Mouse (Mus musculus) heart, embryonic 12.5 days (tissue): Measurements from ENCODE around the gene Esp18. TPM values are rescaled to one million over a fixed set of nuclear protein-coding genes. Genes with fewer than 3 reads are reported as not detected.

Experiments
- ATAC-seq: fragments of 200-750 bp; cut with Nextera tagmentation; 2 replicates; pipeline ENCODE4 v1.8.0; 2017; ENCODE audit warnings: moderate TSS enrichment, moderate library complexity; ENCODE audit not compliant: insufficient number of reproducible peaks, low FRiP score
- H3K27ac ChIP-seq: fragments of 300-500 bp; sonication (generic); 2 replicates; pipeline ENCODE4 v1.5.1; 2016; ENCODE audit warnings: mild to moderate bottlenecking, moderate library complexity; ENCODE audit not compliant: poor library complexity, severe bottlenecking
- H3K27me3 ChIP-seq: fragments of 300-500 bp; sonication (generic); replicated peaks from 2 replicates; pipeline ENCODE4 v1.6.1; 2016; ENCODE audit warnings: mild to moderate bottlenecking, moderate library complexity
- H3K36me3 ChIP-seq: fragments of 300-500 bp; sonication (generic); 2 replicates; pipeline ENCODE4 v1.6.1; 2016; ENCODE audit warnings: mild to moderate bottlenecking, moderate library complexity
- H3K4me1 ChIP-seq: fragments of 300-500 bp; sonication (generic); replicated peaks from 2 replicates; pipeline ENCODE4 v1.6.1; 2016; ENCODE audit warnings: mild to moderate bottlenecking
- H3K4me2 ChIP-seq: fragments of 300-500 bp; sonication (generic); 2 replicates; pipeline ENCODE4 v1.6.1; 2016; ENCODE audit warnings: mild to moderate bottlenecking, moderate library complexity
- H3K4me3 ChIP-seq: fragments of 300-500 bp; sonication (generic); 2 replicates; pipeline ENCODE4 v1.5.1; 2016; ENCODE audit warnings: mild to moderate bottlenecking
- H3K9ac ChIP-seq: fragments of 300-500 bp; sonication (generic); 2 replicates; pipeline ENCODE4 v1.6.1; 2016; ENCODE audit warnings: mild to moderate bottlenecking, moderate library complexity
- H3K9me3 ChIP-seq: fragments of 300-500 bp; sonication (generic); replicated peaks from 2 replicates; pipeline ENCODE4 v1.6.1; 2016; ENCODE audit warnings: mild to moderate bottlenecking, moderate library complexity
- WGBS: fragments of 180-500 bp; shearing (Covaris S2); methylation state at CpG from one replicate; pipeline ENCODE4 v1.1.7; 2016; 5-methylcytosine and 5-hydroxymethylcytosine counted together
- microRNA-seq: library from miRNA; unstranded; fragments of <30 nt; microRNA quantifications from one replicate; pipeline ENCODE4, GENCODE M21; 2017
- polyA plus RNA-seq: library from polyadenylated mRNA; unstranded; fragments of >200 nt; fragmentation: Nextera tagmentation; extraction: Ambion mirVana; gene quantifications from 2 replicates; pipeline ENCODE4 v1.2.1, GENCODE M21; 2016

Esp18 gene
- not detected in 2 replicates for polyA plus RNA-seq

GRCm38 (mm10) chr17:39406059-39406458 lies at the start of gene Esp18:
TSS of gene Esp18 (plus strand) at chr17:39406359.
- no peaks in the 10 kb centered on the region for H3K27me3 ChIP-seq
- H3K36me3 ChIP-seq: no peaks in the 10 kb centered on the region
- no peak for ATAC-seq
- no peaks in the 10 kb centered on the region for H3K4me1 ChIP-seq
- H3K27ac ChIP-seq: no peak within 1 kb of the TSS
- 53% methylated on average over 2 of the region's 2 CpGs for WGBS
- peaks cover 7% of the 10 kb centered on the region; the same call in 1 of the 2 replicates for H3K9me3 ChIP-seq
- no peak within 1 kb of the TSS for H3K4me3 ChIP-seq
- H3K9ac ChIP-seq: no peak within 1 kb of the TSS
- H3K4me2 ChIP-seq: no peak within 1 kb of the TSS

- H3K27me3 ChIP-seq: no peaks in the 10 kb centered on the region
- H3K9me3 ChIP-seq: 0 out of 2 replicates have a peak, but pooled peaks cover 13% of the 10 kb centered on the region
- H3K36me3 ChIP-seq: no peaks in the 10 kb centered on the region
- no peak overlapping the region for H3K4me3 ChIP-seq
- H3K9ac ChIP-seq: no peak overlapping the region
- no peaks in the 10 kb centered on the region for H3K4me1 ChIP-seq
- H3K4me2 ChIP-seq: no peak overlapping the region
- H3K27ac ChIP-seq: no peak overlapping the region
- 64% methylated on average over 3 of the region's 3 CpGs for WGBS
- no peak for ATAC-seq
These were observed 42.8 kb upstream of the Esp18 start for GRCm38 (mm10) chr17:39363316-39363715.

Small RNA genes lying within 50 kb of the gene (microRNA-seq; reads per million reads assigned to microRNA genes)
- not detected for gene Gm26429

Other genes starting within 250 kb of the Esp18 start
- not detected in 2 replicates for gene Esp16, start 129.8 kb downstream of the Esp18 start, polyA plus RNA-seq
- gene Esp15, start 234.6 kb downstream of the Esp18 start, polyA plus RNA-seq: not detected in 2 replicates